Mouse (Mus musculus) gastrocnemius, postnatal 10 days (tissue): ENCODE measurements around the gene Krt19. TPM values are rescaled to one million over a fixed set of nuclear protein-coding genes. Genes with fewer than 3 reads are reported as not detected.

Source experiments
- DNase-seq: peaks from one replicate; pipeline ENCODE4 v3.0.0; 2021; ENCODE audit warnings: mixed read lengths
- total RNA-seq, 2 experiments: library from RNA; stranded (reverse); gene quantifications; 2 replicates each; pipeline ENCODE4 v1.2.3; 2021

Gene Krt19
- total RNA-seq, 2 experiments from 2014 or later, result 0.45 to 1.4 TPM

DNA sequence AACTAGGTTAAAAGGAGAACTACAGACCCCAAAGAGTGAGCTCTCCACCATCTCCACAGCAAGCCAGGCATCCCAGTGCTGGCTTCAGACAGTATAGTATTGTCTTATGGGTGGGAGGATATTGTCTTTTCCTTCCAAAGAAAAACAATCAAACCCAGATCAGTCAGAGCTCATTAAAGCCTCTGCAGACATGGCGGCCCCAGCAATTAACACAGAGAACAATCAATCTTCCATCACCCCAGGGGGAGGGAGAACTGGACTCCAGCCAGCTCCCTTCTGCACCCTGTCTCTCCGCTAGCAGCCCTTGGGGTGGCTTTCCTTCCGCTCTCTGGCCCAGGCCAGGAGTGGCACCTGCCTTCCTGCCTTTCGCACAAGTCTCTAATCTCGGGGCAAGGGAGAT, 10.8 kb downstream of the Krt19 start:
- DNase-seq, result no peak

DNA sequence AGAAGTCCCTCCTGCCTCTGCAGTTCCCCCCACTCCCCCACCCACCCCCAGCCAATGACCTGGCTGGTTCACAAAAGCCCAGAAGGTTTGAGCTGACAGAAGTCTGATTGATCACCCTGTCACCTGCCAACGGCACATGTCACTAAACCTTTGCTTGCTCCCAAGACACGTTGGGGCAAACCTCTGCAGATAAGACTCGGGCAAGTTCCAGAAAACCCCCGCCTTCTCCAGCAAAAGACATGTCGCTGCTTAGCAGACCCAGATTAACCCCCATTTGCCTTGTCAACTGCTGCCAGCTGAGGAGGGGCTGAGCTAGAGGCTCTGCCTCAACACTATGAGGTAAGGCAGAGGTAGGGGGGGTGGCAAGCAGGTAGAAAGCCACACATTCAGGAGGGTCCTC, 11.9 kb downstream of the Krt19 start:
- no peak for DNase-seq

DNA sequence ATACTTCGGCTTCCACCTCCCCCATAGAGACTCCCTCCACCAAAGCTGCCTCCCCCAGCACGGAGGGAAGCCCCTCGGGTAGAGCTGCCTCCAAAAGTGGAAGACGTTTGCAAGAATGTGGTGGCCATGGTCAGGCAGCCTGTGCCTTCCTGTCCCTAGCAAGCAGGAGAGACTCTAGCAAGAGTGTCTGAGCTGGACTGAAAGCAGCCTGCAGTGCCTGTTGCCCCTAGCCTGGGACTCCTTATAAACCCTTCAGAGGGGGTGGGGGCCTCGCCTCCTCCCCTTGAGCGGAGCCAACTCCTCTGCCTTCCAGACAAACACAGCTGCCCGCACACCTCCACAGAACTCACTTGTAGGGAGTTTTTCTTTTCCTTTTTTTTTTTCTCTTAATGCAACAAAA, 12.7 kb downstream of the Krt19 start, which contains the start of gene Krt15:
Gene Krt15 (minus strand): TSS at position 198 of the 400 bp plus-strand sequence.
- no peak for DNase-seq

- DNase-seq, result no peak
These were observed 23.6 kb downstream of the Krt19 start for GRCm38 (mm10) chr11:100124901-100125300.

DNA sequence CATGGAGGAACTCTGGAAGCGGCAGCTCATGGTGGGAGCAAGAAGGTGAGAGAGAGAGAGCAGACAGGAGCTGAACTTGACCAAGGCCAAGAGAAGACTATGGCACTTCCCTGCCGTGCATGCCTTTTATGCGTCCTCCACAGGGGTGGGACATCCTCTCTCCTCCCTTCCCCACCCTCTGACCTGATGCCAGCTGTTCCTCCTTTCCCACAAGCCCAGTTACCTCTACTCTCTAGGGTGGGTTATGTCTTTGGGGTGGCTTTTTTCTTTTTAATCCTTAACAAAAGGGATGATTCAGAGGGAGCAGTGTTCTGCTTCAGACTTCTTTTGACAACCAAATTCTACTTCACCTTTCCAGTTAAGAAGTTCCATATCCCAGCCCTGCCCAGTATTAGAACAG, 27.0 kb downstream of the Krt19 start, which contains the start of gene Krt13:
Gene Krt13 (minus strand): TSS at position 101 of the 400 bp plus-strand sequence.
- no peak for DNase-seq

DNA sequence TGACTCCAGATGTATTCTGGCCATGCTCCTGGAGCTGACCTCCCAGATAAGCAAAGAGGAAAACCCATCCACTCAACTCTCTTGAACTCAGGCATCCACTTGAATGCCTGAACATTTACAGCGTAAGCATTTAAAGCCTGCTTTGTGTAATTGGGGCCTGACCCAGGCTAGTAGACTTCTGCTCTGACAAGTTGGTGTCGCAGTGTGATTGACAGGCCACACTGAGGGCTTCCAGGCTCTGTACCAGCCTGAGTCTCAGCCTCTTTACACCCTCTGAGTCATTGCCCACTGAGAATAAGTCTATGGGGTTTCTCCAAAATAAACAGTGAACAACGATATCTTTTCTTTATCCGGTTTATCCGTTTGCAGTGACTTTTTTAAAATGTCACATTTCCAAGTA, 28.1 kb downstream of the Krt19 start:
- no peak for DNase-seq

- DNase-seq, result no peak
These were observed 34.8 kb downstream of the Krt19 start for GRCm38 (mm10) chr11:100113742-100114029.

DNA sequence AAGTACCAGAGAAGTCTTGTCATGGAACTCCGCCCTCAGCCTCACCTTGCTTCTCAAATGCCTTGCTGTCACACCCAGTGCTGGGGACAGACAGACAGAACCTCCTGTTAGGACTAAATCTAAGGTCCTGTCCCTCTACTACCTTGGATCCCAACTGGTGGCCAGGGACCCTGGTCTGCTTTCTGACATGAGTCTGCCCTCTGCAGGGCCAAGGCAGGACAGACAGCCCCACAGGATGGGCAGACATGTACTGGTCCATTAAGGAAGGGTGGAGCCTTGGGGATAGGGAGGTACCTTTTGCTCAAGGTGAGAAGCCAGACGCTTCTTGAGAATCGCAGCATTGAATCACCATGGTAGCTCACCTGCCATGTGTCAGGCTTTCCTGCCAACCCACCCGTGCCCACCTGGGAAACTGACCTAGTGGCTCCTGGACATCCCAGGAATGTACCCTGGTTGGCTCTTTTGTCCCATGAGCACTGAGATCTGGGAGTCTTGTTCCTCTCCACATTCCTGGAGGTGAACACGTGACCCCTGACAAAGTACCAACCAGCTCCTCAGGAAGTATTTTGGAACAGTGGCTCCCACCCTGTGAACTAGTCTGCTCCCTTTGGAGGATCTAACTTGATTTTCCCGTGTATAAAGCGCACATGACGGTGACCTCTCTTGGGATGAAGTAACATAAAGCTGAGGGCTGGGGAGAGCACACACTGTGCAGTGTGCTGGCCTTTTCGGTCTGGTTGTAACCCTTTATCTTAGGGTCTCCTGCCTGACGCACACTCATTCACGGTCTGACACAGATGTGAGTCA, 35.3 kb downstream of the Krt19 start:
- DNase-seq, result no peak

DNA sequence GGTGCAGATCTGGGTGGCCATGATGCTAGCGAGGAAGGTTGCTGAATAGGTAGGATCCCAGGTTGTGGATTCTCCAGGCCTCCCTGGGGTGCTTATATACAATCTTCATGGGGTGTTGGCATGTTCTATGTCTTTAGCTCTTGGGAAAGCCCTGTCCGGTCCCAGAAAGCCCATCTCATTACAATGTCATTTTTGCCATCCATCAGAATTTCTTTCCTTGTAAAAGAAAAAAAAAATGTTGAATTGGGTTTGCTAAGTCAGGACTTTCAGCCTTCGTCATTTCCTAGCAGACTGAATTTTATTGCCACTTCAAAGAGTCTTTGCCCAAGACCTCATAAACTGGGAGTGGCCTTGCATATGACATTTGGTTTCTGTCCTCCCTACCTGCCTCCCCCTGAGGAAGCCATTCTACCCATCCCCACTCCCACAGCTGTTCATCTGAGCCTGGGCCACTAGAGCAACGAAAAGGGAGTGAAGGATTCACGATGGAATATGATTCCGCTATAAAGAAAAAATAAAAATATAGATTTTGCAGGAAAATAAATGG, 42.8 kb downstream of the Krt19 start, which contains the start of gene Krt36:
Gene Krt36 (minus strand): TSS at position 51 of the 547 bp plus-strand sequence.
- no peak for DNase-seq

DNA sequence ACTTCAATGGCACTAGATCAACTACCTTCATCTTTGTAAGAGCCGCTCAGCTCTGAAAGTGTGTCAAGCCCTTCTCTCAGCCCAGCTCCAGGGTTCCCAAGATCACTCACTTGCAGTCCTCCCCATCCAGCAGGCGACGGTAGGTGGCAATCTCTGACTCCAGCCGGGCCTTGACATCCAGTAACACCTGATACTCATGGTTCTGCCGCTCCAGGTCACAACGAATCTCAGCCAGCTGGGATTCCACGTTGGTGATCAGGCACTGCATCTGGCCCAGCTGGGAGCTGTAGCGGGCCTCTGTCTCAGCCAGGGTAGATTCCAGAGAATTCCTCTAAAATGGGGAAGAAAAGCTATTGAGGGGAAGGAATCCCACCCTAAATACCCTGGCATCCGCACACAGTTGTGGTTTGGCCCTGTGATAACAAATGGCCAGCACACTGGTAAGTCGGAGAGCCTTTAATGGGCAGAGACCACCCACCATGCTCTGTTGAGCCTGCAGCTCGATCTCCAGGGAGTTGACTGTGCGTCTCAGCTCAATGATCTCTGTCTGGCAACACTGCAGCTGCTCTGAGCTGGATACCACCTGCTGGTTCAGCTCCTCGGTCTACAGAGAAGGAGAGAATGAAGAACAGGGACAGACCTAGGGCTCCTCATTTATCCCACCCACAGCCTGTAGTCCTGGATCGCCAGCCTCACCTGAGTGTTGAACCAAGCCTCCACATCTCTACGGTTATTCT, 45.6 kb downstream of the Krt19 start:
- no peak for DNase-seq

DNA sequence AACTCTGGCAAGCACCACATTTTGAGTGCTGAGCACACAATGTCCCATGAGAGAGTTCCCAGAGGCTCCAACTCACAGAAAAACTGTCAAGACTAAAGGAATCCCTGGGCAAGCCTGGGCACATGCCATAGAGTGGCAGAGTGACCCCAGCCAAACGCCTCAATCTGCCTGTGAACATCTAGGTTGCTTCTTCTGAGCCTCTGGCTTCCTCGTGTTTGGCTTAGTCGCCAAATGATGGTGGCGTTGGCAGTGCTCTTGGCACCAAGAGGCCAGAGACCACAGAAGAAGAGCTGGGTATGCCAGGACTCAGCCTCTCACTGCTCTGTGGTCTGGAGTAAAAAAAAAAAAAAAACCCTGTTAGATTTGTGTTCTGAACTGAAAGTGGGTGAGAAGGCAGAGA, 48.1 kb downstream of the Krt19 start:
- no peak for DNase-seq

DNA sequence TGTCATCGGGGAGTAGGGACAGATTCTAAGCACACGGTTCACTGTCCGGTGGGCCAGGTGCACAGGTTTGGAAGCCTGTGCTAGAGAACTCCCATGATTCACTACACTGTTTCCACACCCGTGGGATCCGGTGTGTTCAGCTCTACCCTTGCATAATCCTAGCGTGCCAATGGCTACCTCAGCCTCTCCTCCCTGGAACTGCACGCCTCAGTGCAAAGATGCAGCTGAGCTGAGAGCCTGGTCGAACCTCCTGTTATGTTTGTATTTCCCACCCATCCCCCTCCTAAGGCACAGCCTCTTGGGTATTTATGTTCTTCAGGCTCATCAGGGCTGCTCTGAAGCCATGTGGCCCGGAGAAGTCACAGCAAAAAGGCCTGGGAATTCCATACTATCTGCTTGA, 50.6 kb downstream of the Krt19 start:
- DNase-seq, result no peak

DNA sequence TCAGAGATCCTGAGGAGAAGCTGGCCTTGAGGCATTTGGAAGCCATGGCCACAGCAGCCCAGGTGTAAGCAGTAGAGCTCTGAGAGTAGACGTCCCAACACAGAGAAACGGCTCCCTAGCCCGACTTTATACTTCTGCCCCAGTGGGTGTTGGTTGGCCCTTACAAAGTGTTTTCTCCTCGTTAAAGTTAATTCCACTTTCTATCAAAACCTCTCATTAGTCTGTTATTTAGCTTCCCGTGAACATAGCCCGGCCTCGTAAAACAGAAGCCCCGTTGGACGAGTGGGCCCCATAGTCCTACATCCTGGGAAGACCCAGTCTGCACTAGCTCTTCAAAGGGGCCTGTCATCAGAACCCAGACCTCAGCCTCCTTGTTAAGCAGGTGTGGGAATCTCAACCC, 52.3 kb downstream of the Krt19 start, which contains the start of gene Krt35:
Gene Krt35 (minus strand): TSS at position 101 of the 400 bp plus-strand sequence.
- DNase-seq, result no peak

Other genes starting within 250 kb of the Krt19 start
- not detected for gene Krtap31-1, start 240.7 kb downstream of the Krt19 start, total RNA-seq
- not detected for gene Gm11565, start 233.9 kb downstream of the Krt19 start, total RNA-seq
- not detected for gene Krtap31-2, start 212.4 kb downstream of the Krt19 start, total RNA-seq
- not detected for gene Krtap9-5, start 200.2 kb downstream of the Krt19 start, total RNA-seq
- gene Krtap29-1, start 169.6 kb downstream of the Krt19 start, total RNA-seq, result not detected
- gene Krtap16-1, start 162.1 kb downstream of the Krt19 start, total RNA-seq, result not detected
- gene Krtap17-1, start 154.7 kb downstream of the Krt19 start, total RNA-seq, result not detected
- not detected for gene Krt33a, start 132.5 kb downstream of the Krt19 start, total RNA-seq
- gene Krt33b, start 118.8 kb downstream of the Krt19 start, total RNA-seq, result under 1 TPM; 0.38 to 0.45 TPM
- gene Krt34, start 107.1 kb downstream of the Krt19 start, total RNA-seq, result not detected
- gene Krt31, start 98.1 kb downstream of the Krt19 start, total RNA-seq, result not detected
- not detected for gene Krt32, start 60.4 kb downstream of the Krt19 start, total RNA-seq
- gene Krt35, start 52.4 kb downstream of the Krt19 start, total RNA-seq, result not detected
- not detected for gene Krt36, start 43.0 kb downstream of the Krt19 start, total RNA-seq
- not detected for gene Krt13, start 27.1 kb downstream of the Krt19 start, total RNA-seq
- gene Krt15, start 12.7 kb downstream of the Krt19 start, total RNA-seq, result not detected
- gene Krt9, start 44.6 kb upstream of the Krt19 start, total RNA-seq, result not detected
- not detected for gene Krt14, start 58.9 kb upstream of the Krt19 start, total RNA-seq
- gene Krt16, start 100.2 kb upstream of the Krt19 start, total RNA-seq, result not detected
- gene Krt17, start 112.4 kb upstream of the Krt19 start, total RNA-seq, result under 1 TPM in 1 of 2 experiments, not detected in 1; 0.14 TPM
- not detected for gene Krt42, start 121.2 kb upstream of the Krt19 start, total RNA-seq
- 100 to 1,000 TPM; 838 to 840 TPM for gene Eif1, start 171.2 kb upstream of the Krt19 start, total RNA-seq
- not detected for gene Gast, start 185.7 kb upstream of the Krt19 start, total RNA-seq
- gene Hap1, start 207.5 kb upstream of the Krt19 start, total RNA-seq, result 1 to 10 TPM in 1 of 2 experiments, under 1 TPM in 1; 0.73 to 1.3 TPM
- gene Jup, start 249.1 kb upstream of the Krt19 start, total RNA-seq, result 10 to 100 TPM; 81.4 to 90.0 TPM